Mouse (Mus musculus): ENCODE results near the gene Ccdc81. TPM values are rescaled to one million over a fixed set of nuclear protein-coding genes. Genes with fewer than 3 reads are reported as not detected.

The Ccdc81 gene
- polyA plus RNA-seq, 1 experiment from 2014 or later, result not detected

GRCm38 (mm10) chr7:89856440-89857217 lies 46.8 kb downstream of the Ccdc81 start:
- H3K4me2 ChIP-seq (ENCODE audit: low read length), result no peak overlapping the region
- no peak overlapping the region for H3K9ac ChIP-seq (ENCODE audit: low read length)
- no peak overlapping the region for H3K4me3 ChIP-seq (ENCODE audit: control insufficient read depth in 1 of 2, insufficient read depth in 1 of 2, low read depth in 1 of 2, low read length in 2 of 2)
- WGBS, result 58% methylated on average over 17 of the region's 17 CpGs
- no peak for ATAC-seq (ENCODE audit: insufficient number of reproducible peaks, insufficient read depth, low FRiP score, low read depth)
- no peaks in the 10 kb centered on the region for H3K9me3 ChIP-seq (ENCODE audit: control insufficient read depth, low read length)
- H3K27me3 ChIP-seq (ENCODE audit: control insufficient read depth, insufficient read depth, low read length), result no peaks in the 10 kb centered on the region
- no peak overlapping the region for H3K27ac ChIP-seq (replicated peaks in 1 of 2; ENCODE audit: control insufficient read depth in 1 of 2, insufficient read depth in 1 of 2, low read depth in 2 of 2, low read length in 2 of 2)
- H3K36me3 ChIP-seq (ENCODE audit: control insufficient read depth, insufficient read depth, low read length), result no peaks in the 10 kb centered on the region
- no peaks in the 10 kb centered on the region for H3K4me1 ChIP-seq (ENCODE audit: control insufficient read depth in 2 of 2, insufficient read depth in 2 of 2, low read length in 2 of 2)

DNA sequence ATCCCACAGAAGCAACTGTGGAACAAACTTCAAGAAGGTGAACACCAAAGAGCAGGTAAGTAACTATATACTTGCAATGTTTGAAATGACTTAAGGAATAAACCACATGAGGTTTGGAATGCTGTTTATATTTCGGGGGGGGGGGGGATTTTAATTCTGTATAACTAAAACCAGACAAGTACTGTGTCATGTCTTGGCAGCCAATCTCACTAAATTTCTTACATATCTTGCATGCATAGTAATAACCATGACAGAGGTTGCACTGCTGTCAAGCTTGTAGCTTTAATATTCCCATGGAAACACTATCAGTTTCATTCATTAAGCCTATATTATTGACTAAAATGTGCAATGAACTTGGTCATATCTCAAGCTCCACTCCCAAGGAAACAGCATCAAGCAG lies 48.2 kb downstream of the Ccdc81 start:
- Histone ChIP-seq H3K4me1 (ENCODE audit: control insufficient read depth in 2 of 2, insufficient read depth in 2 of 2, low read length in 2 of 2) (no peaks in the 10 kb centered on the region), H3K4me2 (ENCODE audit: low read length) (no peak overlapping the region), H3K36me3 (ENCODE audit: control insufficient read depth, insufficient read depth, low read length) (no peaks in the 10 kb centered on the region), H3K4me3 (ENCODE audit: control insufficient read depth in 1 of 2, insufficient read depth in 1 of 2, low read depth in 1 of 2, low read length in 2 of 2) (no peak overlapping the region), H3K27ac (replicated peaks in 1 of 2; ENCODE audit: control insufficient read depth in 1 of 2, insufficient read depth in 1 of 2, low read depth in 2 of 2, low read length in 2 of 2) (no peak overlapping the region), H3K27me3 (ENCODE audit: control insufficient read depth, insufficient read depth, low read length) (no peaks in the 10 kb centered on the region), H3K9ac (ENCODE audit: low read length) (no peak overlapping the region), H3K9me3 (ENCODE audit: control insufficient read depth, low read length) (no peaks in the 10 kb centered on the region)
- ATAC-seq (ENCODE audit: insufficient number of reproducible peaks, insufficient read depth, low FRiP score, low read depth), result no peak
- 76% methylated on average over 1 of the region's 1 CpGs for WGBS

DNA sequence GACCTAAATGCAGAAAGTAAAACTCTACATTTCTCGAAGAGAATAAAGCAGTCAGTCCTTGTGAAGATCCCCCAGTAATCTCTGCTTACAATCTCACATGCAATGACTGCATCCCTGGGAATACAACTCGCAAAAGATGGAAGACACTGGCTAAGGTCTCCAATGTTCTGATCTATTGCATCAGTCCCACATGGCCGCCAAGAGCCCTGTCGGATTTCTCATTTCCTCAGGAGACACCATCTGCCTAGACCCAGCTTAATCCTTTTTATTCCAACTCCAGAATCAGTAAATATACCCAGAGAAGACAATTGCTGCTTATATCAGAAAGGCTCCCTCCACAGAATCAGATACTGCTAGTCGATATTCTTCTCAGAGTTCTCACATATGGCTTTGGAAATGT lies 50.3 kb downstream of the Ccdc81 start:
- H3K27me3 ChIP-seq (ENCODE audit: control insufficient read depth, insufficient read depth, low read length), result no peaks in the 10 kb centered on the region
- no peaks in the 10 kb centered on the region for H3K36me3 ChIP-seq (ENCODE audit: control insufficient read depth, insufficient read depth, low read length)
- no peak overlapping the region for H3K9ac ChIP-seq (ENCODE audit: low read length)
- no peaks in the 10 kb centered on the region for H3K9me3 ChIP-seq (ENCODE audit: control insufficient read depth, low read length)
- ATAC-seq (ENCODE audit: insufficient number of reproducible peaks, insufficient read depth, low FRiP score, low read depth), result no peak
- no peak overlapping the region for H3K27ac ChIP-seq (replicated peaks in 1 of 2; ENCODE audit: control insufficient read depth in 1 of 2, insufficient read depth in 1 of 2, low read depth in 2 of 2, low read length in 2 of 2)
- H3K4me1 ChIP-seq (ENCODE audit: control insufficient read depth in 2 of 2, insufficient read depth in 2 of 2, low read length in 2 of 2), result no peaks in the 10 kb centered on the region
- 74% methylated on average over 5 of the region's 5 CpGs for WGBS
- no peak overlapping the region for H3K4me2 ChIP-seq (ENCODE audit: low read length)
- H3K4me3 ChIP-seq (ENCODE audit: control insufficient read depth in 1 of 2, insufficient read depth in 1 of 2, low read depth in 1 of 2, low read length in 2 of 2), result no peak overlapping the region

GRCm38 (mm10) chr7:89852158-89853095 lies 51.0 kb downstream of the Ccdc81 start:
- H3K4me3 ChIP-seq (ENCODE audit: control insufficient read depth in 1 of 2, insufficient read depth in 1 of 2, low read depth in 1 of 2, low read length in 2 of 2), result no peak overlapping the region
- H3K4me2 ChIP-seq (ENCODE audit: low read length), result no peak overlapping the region
- H3K27ac ChIP-seq (replicated peaks in 1 of 2; ENCODE audit: control insufficient read depth in 1 of 2, insufficient read depth in 1 of 2, low read depth in 2 of 2, low read length in 2 of 2), result no peak overlapping the region
- ATAC-seq (ENCODE audit: insufficient number of reproducible peaks, insufficient read depth, low FRiP score, low read depth), result no peak
- H3K4me1 ChIP-seq (ENCODE audit: control insufficient read depth in 2 of 2, insufficient read depth in 2 of 2, low read length in 2 of 2), result no peaks in the 10 kb centered on the region
- WGBS, result 81% methylated on average over 10 of the region's 10 CpGs
- H3K27me3 ChIP-seq (ENCODE audit: control insufficient read depth, insufficient read depth, low read length), result no peaks in the 10 kb centered on the region
- no peaks in the 10 kb centered on the region for H3K36me3 ChIP-seq (ENCODE audit: control insufficient read depth, insufficient read depth, low read length)
- no peak overlapping the region for H3K9ac ChIP-seq (ENCODE audit: low read length)
- H3K9me3 ChIP-seq (ENCODE audit: control insufficient read depth, low read length), result no peaks in the 10 kb centered on the region

GRCm38 (mm10) chr7:89850510-89850909 lies 52.9 kb downstream of the Ccdc81 start:
- H3K4me3 ChIP-seq (ENCODE audit: control insufficient read depth in 1 of 2, insufficient read depth in 1 of 2, low read depth in 1 of 2, low read length in 2 of 2), result no peak overlapping the region
- no peak overlapping the region for H3K4me2 ChIP-seq (ENCODE audit: low read length)
- ATAC-seq (ENCODE audit: insufficient number of reproducible peaks, insufficient read depth, low FRiP score, low read depth), result no peak
- 71% methylated on average over 3 of the region's 3 CpGs for WGBS
- H3K9ac ChIP-seq (ENCODE audit: low read length), result no peak overlapping the region
- H3K27me3 ChIP-seq (ENCODE audit: control insufficient read depth, insufficient read depth, low read length), result no peaks in the 10 kb centered on the region
- H3K4me1 ChIP-seq (ENCODE audit: control insufficient read depth in 2 of 2, insufficient read depth in 2 of 2, low read length in 2 of 2), result no peaks in the 10 kb centered on the region
- no peaks in the 10 kb centered on the region for H3K9me3 ChIP-seq (ENCODE audit: control insufficient read depth, low read length)
- H3K36me3 ChIP-seq (ENCODE audit: control insufficient read depth, insufficient read depth, low read length), result no peaks in the 10 kb centered on the region
- H3K27ac ChIP-seq (replicated peaks in 1 of 2; ENCODE audit: control insufficient read depth in 1 of 2, insufficient read depth in 1 of 2, low read depth in 2 of 2, low read length in 2 of 2), result no peak overlapping the region

DNA sequence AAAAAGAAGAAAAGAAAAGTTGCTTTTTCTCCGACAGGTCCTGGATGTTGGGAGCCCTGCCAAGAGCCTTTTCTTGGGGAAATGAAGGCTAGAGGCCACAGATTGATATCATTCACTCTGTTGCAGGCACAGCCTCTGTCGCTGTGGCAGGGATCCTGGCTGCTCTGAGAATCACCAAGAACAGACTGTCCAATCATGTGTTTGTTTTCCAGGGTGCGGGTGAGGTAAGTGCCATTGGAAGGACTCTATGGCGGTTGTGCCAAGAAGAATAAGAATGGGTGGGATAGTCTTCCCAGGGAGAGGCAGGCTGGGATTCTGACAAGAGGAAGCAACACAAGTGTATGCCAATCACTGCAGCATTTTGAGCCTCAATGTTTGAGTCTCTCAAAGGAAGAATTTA lies 57.8 kb downstream of the Ccdc81 start:
- H3K27me3 ChIP-seq (ENCODE audit: control insufficient read depth, insufficient read depth, low read length), result no peaks in the 10 kb centered on the region
- no peak overlapping the region for H3K27ac ChIP-seq (replicated peaks in 1 of 2; ENCODE audit: control insufficient read depth in 1 of 2, insufficient read depth in 1 of 2, low read depth in 2 of 2, low read length in 2 of 2)
- no peak for ATAC-seq (ENCODE audit: insufficient number of reproducible peaks, insufficient read depth, low FRiP score, low read depth)
- no peaks in the 10 kb centered on the region for H3K4me1 ChIP-seq (ENCODE audit: control insufficient read depth in 2 of 2, insufficient read depth in 2 of 2, low read length in 2 of 2)
- H3K9ac ChIP-seq (ENCODE audit: low read length), result no peak overlapping the region
- H3K36me3 ChIP-seq (ENCODE audit: control insufficient read depth, insufficient read depth, low read length), result no peaks in the 10 kb centered on the region
- no peaks in the 10 kb centered on the region for H3K9me3 ChIP-seq (ENCODE audit: control insufficient read depth, low read length)
- 75% methylated on average over 4 of the region's 4 CpGs for WGBS
- H3K4me2 ChIP-seq (ENCODE audit: low read length), result no peak overlapping the region
- H3K4me3 ChIP-seq (ENCODE audit: control insufficient read depth in 1 of 2, insufficient read depth in 1 of 2, low read depth in 1 of 2, low read length in 2 of 2), result no peak overlapping the region

DNA sequence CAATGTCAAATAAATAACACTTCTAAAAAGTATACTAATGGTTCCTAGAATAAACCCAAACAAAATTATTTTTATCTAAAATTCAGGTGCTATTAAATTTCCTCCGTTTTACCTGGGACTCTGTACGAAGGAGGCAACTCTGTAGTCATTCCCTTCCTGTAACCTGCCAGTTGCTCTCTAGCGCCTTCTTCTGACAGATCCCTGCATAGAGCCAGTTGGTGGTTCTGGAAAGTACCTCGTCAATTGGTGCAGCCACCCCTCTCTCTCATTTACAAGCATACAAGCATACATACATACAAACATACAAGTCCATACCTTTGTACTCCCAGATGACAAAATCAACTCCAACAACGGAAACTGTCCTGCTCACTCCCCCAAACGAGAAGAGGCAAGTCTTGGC lies 59.9 kb downstream of the Ccdc81 start:
- no peak overlapping the region for H3K4me2 ChIP-seq (ENCODE audit: low read length)
- H3K27me3 ChIP-seq (ENCODE audit: control insufficient read depth, insufficient read depth, low read length), result no peaks in the 10 kb centered on the region
- H3K4me3 ChIP-seq (ENCODE audit: control insufficient read depth in 1 of 2, insufficient read depth in 1 of 2, low read depth in 1 of 2, low read length in 2 of 2), result no peak overlapping the region
- 24% methylated on average over 6 of the region's 6 CpGs for WGBS
- no peaks in the 10 kb centered on the region for H3K4me1 ChIP-seq (ENCODE audit: control insufficient read depth in 2 of 2, insufficient read depth in 2 of 2, low read length in 2 of 2)
- no peak overlapping the region for H3K9ac ChIP-seq (ENCODE audit: low read length)
- ATAC-seq (ENCODE audit: insufficient number of reproducible peaks, insufficient read depth, low FRiP score, low read depth), result no peak
- H3K27ac ChIP-seq (replicated peaks in 1 of 2; ENCODE audit: control insufficient read depth in 1 of 2, insufficient read depth in 1 of 2, low read depth in 2 of 2, low read length in 2 of 2), result no peak overlapping the region
- no peaks in the 10 kb centered on the region for H3K9me3 ChIP-seq (ENCODE audit: control insufficient read depth, low read length)
- H3K36me3 ChIP-seq (ENCODE audit: control insufficient read depth, insufficient read depth, low read length), result no peaks in the 10 kb centered on the region
